Mouse (Mus musculus): ENCODE data around the gene Mrtfa.
"Not testable (repeated sequence)": the region's sequence is repeated elsewhere in the genome, so short reads cannot be mapped to it uniquely, and the experiment has no call there.

The Mrtfa gene

GRCm38 (mm10) chr15:81190630-81191178 lies at the start of gene Mrtfa:
TSS of gene Mrtfa (minus strand) at chr15:81190757.
- in situ Hi-C loops (cut with MboI, MseI): loop anchor here (10.0 kb wide), 1 partner anchor 476 kb away; the partner anchor contains the start of gene Tnrc6b

DNA sequence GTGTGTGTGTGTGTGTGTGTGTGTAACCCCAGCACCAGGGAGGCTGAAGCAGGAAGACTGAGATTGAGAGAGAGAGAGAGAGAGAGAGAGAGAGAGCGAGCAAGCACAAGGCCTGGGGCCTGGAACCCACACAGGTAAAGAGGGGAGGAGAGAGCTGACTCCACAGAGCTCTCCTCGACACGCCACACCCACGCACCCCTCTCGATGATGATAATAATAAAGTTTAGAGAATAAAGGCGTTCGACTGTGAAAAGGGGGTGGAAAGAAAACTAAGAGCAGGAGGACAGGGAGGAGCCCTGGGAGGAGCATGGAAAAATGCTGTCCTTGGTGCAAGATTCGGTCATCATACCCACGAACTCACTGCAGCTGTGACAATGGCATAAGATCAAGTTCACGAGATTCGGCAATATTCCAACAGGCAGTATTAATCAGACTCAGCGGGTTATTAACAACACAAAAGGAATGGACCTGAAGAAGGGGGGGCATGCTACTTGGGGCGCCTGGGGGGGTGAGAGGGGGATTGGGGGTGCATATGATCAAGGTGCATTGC lies 49.3 kb upstream of the Mrtfa start:
- in situ Hi-C loops (cut with MboI, MseI): no loop called here

DNA sequence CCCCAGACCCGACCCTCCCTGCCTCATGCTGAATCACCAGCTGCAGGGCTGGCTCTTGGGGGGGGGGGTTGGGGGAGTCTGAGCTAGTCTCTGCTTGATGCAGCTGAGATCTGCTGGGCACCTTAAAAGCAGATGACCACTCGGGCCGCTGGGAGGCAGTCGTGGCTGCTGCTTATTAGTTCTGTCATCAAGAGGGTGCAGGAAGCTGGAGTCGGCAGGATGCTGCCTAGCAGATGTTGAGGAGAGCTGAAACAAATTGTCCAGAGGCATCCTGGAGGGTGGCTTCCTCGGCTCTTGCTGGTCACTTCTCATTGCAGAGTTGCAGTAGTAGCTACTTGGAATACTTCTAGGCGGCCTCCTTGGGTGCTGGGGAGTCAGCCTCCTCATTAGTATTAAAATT lies 48.7 kb upstream of the Mrtfa start:
- in situ Hi-C loops (cut with MboI, MseI): no loop called here

- in situ Hi-C loops (cut with MboI, MseI): no loop called here
Observed at GRCm38 (mm10) chr15:81237471-81237870, 46.9 kb upstream of the Mrtfa start.

- in situ Hi-C loops (cut with MboI, MseI): no loop called here
Observed at GRCm38 (mm10) chr15:81236062-81236461, 45.5 kb upstream of the Mrtfa start.

GRCm38 (mm10) chr15:81235086-81235920 lies 44.7 kb upstream of the Mrtfa start, which contains the start of gene Mchr1:
TSS of gene Mchr1 (plus strand) at chr15:81235499.
- in situ Hi-C loops (cut with MboI, MseI): no loop called here

DNA sequence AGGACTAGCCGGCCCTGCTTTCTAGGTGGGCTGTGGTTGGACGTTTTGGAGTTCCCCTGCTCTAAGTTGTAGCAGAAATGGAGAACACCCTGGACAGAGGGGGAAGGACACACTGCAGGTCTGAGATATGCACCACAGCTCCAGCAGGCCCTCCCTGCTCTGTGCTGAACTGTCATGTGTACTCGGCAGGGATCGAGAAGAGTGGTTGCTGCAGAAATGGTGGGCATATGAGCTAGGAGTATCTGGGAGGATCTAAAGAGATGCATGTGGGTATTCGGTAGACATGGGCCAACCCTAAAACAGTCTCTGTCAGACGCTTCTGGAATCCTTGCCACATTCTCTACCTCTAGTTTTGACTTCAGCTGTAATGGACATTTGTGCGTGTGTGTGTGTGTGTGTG lies 40.8 kb upstream of the Mrtfa start:
- in situ Hi-C loops (cut with MboI, MseI): no loop called here

GRCm38 (mm10) chr15:81229791-81230190 lies 39.2 kb upstream of the Mrtfa start:
- in situ Hi-C loops (cut with MboI, MseI): no loop called here

- in situ Hi-C loops (cut with MboI, MseI): no loop called here
Observed at GRCm38 (mm10) chr15:81228258-81228657, 37.7 kb upstream of the Mrtfa start.

GRCm38 (mm10) chr15:81227275-81227674 lies 36.7 kb upstream of the Mrtfa start:
- in situ Hi-C loops (cut with MboI, MseI): no loop called here

GRCm38 (mm10) chr15:81226796-81227195 lies 36.2 kb upstream of the Mrtfa start:
- in situ Hi-C loops (cut with MboI, MseI): no loop called here

DNA sequence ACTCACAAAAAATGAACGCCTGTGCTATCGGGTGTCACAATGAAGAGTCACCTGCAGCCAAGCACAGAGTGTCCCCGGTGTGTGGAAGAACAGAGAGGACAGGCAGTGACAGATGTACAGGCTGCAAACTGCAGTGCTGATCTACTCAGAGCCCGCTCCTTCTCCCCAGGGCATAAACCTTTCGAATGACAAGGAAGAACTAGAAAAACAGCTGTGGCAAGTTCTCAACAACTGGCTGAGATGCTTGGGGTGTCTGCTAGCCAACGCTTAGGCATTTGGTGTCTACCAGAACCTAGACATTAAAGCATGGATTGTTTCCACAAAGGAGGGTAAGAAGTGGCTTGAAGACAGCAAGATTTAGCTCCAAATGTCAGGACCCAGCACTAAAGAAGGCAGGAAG lies 35.2 kb upstream of the Mrtfa start:
- in situ Hi-C loops (cut with MboI, MseI): no loop called here

DNA sequence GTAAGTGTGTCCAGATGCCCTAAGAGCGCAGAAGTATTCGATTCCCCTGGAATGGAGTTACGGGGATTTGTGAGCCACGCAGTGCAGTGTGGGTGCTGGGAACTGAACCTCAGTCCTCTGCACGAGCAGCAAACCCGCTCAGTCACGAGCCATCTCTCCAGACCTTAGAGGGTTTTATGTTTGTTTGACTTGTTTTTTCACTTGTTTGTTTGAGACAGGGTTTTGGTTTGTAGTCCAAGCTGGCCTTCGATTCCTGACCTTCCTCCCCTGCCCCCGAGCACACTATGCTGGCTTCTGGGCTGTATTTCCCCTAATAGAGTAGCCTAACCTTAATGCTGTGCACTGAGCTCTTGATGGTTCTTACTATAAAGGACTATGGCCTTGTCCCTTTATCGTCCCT lies 34.5 kb upstream of the Mrtfa start:
- in situ Hi-C loops (cut with MboI, MseI): no loop called here

- in situ Hi-C loops (cut with MboI, MseI): no loop called here
Observed at GRCm38 (mm10) chr15:81221446-81221845, 30.9 kb upstream of the Mrtfa start.

GRCm38 (mm10) chr15:81220051-81220450 lies 29.5 kb upstream of the Mrtfa start:
- in situ Hi-C loops (cut with MboI, MseI): not testable (repeated sequence)

DNA sequence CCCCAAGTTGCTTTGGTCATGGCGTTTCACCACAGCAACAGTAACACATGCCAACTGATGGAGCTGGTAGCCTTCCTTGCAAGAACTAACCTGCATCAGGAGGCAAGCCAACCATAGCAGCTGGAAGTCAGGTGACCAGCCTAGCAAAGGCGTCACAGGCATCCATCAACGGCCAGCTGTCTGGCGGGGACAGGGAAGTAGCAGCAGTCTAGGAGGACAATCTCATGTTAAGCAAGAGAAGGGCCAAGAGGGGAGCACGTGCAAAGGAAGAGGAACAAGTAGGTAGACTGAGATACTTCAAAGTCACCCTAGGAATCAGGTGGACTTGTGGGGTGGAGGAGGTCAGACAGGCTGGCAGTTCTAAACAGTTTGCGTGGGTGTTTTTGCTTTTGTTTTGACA lies 28.5 kb upstream of the Mrtfa start:
- in situ Hi-C loops (cut with MboI, MseI): no loop called here

- in situ Hi-C loops (cut with MboI, MseI): no loop called here
Observed at GRCm38 (mm10) chr15:81216906-81217653, 26.5 kb upstream of the Mrtfa start.

GRCm38 (mm10) chr15:81212976-81213375 lies 22.4 kb upstream of the Mrtfa start:
- in situ Hi-C loops (cut with MboI, MseI): no loop called here

GRCm38 (mm10) chr15:81210496-81210895 lies 19.9 kb upstream of the Mrtfa start:
- in situ Hi-C loops (cut with MboI, MseI): no loop called here

- in situ Hi-C loops (cut with MboI, MseI): loop anchor here (5.0 kb wide), 1 partner anchor 95 kb away; no protein-coding TSS in a partner anchor
Observed at GRCm38 (mm10) chr15:81202462-81202861, 11.9 kb upstream of the Mrtfa start.

DNA sequence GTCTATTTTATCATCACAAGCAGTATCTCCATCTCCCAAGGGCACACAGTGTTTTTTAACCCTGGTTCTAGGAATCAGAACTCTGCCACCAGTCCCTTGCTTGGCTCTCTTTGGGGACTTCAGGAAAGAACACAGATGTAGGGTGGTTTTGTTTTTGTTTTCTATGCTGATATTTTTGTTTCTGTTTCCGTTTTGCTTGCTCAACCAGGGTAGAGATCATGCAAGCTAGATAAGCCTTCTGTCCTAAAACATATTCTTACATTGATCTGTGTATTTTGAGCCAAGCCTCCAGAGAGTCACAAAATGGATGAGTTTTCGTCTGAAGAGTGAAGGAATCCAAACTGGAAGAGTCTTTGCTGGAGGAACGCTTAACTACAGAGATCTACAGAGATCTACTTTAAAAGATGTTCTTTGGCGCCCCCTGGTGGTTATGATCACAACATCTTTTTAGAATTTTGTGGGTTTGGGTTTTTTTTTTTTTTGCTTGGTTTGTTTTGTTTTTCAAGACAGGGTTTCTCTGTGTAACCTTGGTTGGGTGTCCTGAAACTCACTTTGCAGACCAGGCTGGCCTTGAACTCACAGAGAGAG lies 8.9 kb upstream of the Mrtfa start:
- in situ Hi-C loops (cut with MboI, MseI): loop anchor here (5.0 to 10.0 kb wide), 2 partner anchors 122 to 485 kb away; partner anchors contain the start of gene Tnrc6b
